Mouse (Mus musculus): Measurements from ENCODE around the gene Hexim1. TPM values are rescaled to one million over a fixed set of nuclear protein-coding genes. Genes with fewer than 3 reads are reported as not detected.
A peak's percentile ranks its signal among the peaks of the same experiment; 100 is the strongest.

Gene Hexim1
- 10 to 100 TPM; 53.7 to 57.3 TPM for total RNA-seq (2021)
- long read RNA-seq, transcript Hexim1-201 (1 exons, 3,495 nt) = major isoform, 27 of 27 reads
- long read RNA-seq, partial matches to known transcripts = 0 of 27 reads
- long read RNA-seq, other reads (novel, unspliced or antisense) = 0 of 27 reads

DNA sequence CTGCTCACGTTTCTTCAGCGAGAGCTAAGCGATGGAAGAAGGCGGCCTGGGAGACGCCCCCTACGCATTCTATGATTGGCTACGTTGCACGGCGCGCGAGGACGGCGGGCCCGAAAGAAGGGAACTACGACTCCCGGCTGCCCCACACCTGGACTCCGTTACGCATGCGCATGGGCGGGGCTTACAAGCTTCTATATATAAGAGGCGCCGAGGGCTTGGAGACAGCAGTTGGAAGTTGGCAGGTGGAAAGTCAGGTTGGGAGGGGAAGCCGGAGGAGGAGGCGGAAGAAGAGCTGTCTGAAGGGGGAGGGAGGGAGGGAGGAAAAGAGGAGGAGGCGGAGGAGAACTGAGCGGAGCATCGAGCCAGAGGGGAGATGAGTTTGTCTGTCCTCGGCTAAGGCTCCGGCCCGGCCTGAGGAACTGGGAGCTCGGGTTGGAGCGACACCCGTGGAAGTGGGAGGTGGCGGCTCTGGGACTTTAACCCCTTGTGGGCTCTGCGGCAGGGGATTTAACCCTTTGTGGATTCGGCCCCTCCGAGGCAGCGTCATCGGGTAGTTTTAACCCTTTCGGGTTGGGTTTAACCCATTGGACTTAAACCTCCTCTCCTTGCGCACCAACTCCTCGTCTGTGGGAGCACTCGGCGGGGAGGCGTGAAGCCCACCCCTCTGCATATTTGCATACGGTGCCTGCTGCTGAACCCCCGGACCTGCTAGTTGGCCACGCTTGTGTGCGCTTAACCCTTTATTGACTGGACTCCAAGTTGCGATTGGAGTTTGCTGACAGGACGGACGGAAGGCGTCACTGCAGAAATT, at the start of gene Hexim1:
Gene Hexim1 (plus strand): TSS at position 224 of the 811 bp plus-strand sequence.
- peak; percentile 100 for DNase-seq (ENCODE audit: low spot score in 2 of 2)

DNA sequence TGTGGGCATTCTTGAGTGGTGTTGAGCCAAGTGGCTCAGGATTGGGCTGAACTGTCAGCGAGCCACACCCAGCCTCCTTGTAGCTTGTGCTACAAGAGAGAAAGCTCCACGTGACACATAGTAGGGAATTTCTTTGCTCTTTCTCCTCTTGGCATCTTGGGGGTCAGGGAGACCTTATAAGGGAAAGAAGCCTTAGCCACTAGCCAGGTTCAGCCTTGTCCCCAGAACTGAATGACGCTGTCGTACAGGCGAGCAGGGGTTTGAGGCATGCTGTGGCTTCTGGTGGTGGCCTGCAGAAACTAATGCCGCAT, 49.0 kb upstream of the Hexim1 start:
- no peak for DNase-seq (ENCODE audit: low spot score in 2 of 2)

- DNase-seq (ENCODE audit: low spot score in 2 of 2) = no peak
Measured at GRCm38 (mm10) chr11:103067457-103068001, 48.5 kb upstream of the Hexim1 start.

DNA sequence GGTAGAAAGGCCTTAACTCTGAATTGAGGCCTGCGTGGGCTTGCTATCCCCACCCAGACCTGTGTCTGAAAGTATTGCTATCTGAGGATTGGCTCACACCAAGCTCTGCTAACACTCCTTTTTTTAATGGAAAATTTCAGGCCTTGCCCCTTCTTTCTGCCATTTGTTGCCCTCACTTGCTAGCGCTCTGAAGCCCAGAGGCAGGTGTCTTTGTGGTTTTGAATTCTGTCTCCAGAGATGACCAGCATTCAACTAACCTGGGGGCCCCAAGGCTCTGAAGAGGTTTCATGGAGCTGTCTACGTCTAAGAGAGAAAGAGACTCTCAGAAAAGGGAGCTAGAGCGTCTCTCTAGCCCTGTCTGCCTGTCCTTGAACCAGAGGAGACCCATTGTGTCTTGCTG, 47.8 kb upstream of the Hexim1 start:
- no peak for DNase-seq (ENCODE audit: low spot score in 2 of 2)

DNA sequence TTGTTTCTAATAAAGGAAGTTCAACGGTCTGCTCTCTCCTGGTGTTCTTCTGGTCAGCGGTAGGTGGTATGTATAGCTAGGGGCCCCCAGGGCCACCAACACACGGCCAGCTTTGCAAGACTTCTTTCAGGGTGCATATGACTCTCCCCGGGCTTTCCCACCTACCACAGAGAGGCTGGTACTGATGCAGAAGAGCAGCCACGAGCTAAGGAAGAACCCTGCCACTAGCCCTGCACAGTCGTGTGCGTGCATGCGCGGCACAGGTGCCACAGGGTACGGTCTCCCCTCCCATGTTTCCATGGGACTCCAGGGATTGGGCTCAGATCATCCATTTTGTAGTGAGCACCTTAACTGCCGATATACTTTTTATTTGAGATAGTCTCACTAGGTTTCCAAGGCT, 47.1 kb upstream of the Hexim1 start:
- DNase-seq (ENCODE audit: low spot score in 2 of 2) = no peak

DNA sequence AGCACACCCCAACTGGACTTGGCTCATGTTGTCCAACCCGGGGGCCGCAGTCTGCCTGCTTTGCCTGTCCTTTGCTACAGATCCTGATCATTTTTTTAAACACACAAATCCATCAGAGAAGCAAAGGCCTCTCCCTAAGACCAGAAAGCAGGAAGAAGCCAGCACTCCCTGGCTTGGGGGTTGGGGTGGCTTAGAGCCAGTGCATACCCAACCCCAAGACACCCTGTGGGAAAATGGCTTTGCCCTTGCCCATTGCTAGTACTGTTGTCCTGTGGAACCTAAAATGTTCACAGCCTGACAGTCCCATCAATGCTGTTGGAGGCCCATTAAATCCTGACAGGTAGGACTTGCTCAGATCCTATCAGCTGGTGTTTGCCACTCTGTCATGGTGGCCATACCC, 46.3 kb upstream of the Hexim1 start:
- DNase-seq (ENCODE audit: low spot score in 2 of 2) = no peak

GRCm38 (mm10) chr11:103070322-103070880, 45.6 kb upstream of the Hexim1 start:
- DNase-seq (ENCODE audit: low spot score in 2 of 2) = no peak

DNA sequence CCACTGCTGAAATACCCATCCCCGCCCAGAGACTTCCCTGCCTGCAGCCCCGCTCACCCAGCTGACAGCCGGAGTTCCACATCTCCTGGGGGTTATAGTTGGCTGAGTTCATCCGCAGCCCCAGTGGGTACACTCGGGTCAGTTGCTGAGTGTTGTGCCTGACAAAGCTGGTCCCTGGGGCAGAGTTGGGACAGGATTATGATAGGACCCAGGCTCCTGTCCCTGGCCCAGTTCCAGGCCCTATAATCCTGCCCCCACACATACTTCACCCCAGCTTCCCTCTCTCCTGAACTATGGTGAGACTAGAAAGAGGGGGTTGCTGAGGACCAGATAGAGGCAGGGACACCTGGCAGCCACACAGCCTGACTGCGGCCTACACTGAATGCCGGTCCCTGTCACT, 42.4 kb upstream of the Hexim1 start:
- no peak for DNase-seq (ENCODE audit: low spot score in 2 of 2)

- DNase-seq (ENCODE audit: low spot score in 2 of 2) = no peak
Measured at GRCm38 (mm10) chr11:103074121-103074650, 41.8 kb upstream of the Hexim1 start.

- no peak for DNase-seq (ENCODE audit: low spot score in 2 of 2)
Measured at GRCm38 (mm10) chr11:103074796-103075323, 41.2 kb upstream of the Hexim1 start.

GRCm38 (mm10) chr11:103076010-103076409, 40.0 kb upstream of the Hexim1 start:
- no peak for DNase-seq (ENCODE audit: low spot score in 2 of 2)

DNA sequence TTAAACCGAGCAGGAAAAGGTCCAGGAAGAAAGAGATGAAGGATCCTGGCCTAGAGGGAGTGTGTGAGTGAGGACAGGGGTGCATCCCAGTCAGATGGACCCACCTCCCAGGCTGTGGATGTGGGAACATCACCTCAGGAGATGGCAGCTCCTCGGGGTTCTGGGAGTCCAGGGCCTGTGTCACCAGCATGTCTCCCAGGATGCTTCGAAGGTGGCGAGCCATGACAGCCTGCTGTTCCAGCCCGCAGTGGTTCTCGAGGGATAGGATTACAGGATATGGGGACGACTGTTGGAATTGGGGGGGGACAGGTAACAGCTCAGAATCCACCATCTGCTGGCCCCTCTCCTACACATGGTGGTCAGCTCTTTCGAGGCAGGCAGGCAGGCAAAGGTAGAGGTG, 39.5 kb upstream of the Hexim1 start:
- DNase-seq (ENCODE audit: low spot score in 2 of 2) = no peak

DNA sequence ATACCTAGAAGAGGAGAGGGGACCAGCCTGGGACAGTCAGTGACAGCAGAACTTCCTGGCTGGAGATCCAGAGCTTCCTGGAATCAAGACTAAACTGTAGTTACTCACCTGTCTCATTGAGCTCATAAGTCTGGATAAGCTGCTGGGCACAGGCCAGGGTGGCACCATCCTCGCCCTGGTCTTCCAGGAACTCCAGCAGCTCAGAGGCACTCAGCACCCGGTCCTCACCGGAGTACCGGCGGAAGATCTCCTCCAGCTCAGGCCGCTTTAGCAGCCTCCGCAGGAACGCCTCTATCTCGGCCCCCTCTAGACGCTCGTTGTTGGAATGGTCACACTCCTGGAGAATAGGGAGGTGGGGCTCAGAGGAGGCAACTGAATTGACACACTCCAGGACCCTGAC, 37.9 kb upstream of the Hexim1 start:
- no peak for DNase-seq (ENCODE audit: low spot score in 2 of 2)

DNA sequence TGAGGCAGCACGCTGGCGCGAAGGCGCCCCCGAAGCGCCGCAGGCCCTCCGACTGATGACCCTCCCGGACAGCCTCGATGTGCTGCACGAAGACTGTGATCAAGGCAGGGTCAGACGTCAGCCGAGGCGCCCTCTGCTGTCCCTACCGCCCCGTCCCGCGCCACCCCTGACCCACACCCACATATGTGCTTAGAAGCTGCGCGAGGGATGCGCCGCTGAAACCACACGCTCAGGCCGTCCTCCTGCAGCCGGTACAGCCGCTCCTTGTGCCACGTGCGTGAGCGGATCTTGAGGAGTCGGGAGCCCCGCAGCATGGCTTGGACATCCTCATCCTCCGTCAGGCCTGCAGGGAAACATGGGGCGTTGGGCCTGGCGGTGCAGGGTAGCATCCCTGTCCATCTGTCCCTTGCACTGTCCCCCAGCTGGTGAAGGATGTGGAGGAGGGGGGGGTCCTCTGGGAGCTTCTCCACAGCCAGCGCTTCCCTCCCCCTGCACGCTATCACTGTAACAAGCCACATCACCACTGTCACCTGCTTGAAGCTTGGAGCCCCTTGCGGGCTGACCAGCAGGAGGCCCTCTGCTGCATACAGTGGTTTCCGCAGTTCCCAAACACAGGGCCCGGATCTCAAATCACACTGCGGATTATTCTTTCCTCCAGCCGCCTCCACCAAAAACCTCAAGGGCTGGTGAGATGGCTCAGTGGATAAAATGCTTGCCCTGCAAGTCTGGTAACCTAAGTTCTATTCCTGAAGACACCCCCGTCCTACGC, 35.5 kb upstream of the Hexim1 start:
- DNase-seq (ENCODE audit: low spot score in 2 of 2) = no peak

DNA sequence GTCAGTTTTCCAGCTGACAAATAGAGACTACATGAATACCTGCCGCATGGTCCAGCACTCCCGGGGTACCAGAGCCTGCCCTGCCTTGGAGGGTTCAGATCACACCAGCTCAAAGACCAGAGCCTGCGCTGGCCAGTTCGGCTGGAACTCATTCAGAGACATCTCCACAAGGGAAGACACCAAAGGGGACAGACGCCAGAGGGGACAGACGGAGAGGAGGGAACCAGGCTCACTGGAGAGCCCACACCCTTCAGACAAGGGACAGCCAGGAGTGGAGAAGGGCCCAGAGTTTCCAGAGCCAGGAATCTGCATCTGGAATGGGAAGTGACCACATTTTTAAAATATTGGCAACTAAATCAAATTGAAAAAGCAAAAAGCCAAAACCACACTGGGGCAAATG, 34.4 kb upstream of the Hexim1 start:
- DNase-seq (ENCODE audit: low spot score in 2 of 2) = no peak

DNA sequence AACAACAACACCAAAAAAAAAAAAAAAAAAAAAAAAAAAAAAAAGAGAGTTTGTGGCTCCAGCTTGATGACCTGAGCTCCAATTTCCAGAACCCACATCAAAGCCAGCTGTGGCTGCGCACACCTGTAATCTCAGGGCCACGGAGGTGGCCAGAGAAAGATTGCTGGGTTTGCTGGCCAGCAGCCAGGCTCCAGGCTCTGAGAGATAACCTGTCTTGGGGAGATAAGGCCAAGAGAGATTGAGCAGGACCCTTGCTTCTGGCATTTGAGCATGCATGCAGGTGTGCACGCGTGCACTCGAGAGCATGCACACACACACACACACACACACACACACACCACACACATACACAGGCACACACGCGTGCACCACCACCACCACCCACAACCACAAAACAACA, 22.7 kb upstream of the Hexim1 start:
- DNase-seq (ENCODE audit: low spot score in 2 of 2) = no peak

- DNase-seq (ENCODE audit: low spot score in 2 of 2) = no peak
Measured at GRCm38 (mm10) chr11:103093862-103094833, 21.9 kb upstream of the Hexim1 start.

GRCm38 (mm10) chr11:103095107-103095670, 20.8 kb upstream of the Hexim1 start:
- DNase-seq (ENCODE audit: low spot score in 2 of 2) = no peak

DNA sequence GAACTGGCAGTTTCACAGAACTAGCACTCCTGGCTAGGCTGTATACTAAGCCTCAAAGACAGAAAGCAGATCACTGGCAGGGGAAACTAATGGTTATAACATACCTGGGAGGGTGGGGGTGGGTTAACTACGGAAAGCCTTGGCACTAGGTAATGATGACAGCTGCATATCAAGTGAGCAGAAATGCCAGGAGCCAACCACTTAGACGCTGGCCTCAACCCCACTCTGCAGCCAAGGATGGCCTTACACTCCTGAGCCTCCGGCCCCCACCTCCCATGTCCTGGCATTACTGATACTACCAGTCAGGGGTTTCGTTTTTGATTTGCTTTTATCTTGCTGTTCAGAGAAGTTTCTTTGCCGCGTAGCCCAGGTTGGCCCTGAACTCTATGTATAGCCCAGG, 20.2 kb upstream of the Hexim1 start:
- DNase-seq (ENCODE audit: low spot score in 2 of 2) = no peak

Data from layer of hippocampus, adult 18-20 months (tissue).